Mouse (Mus musculus): Measurements from ENCODE around the gene Nsa2.

- TF ChIP-seq CTCF (IDR thresholded peaks at IDR 0.05; ENCODE audit: low read depth) (no peak), EP300 (IDR thresholded peaks at IDR 0.05; ENCODE audit: low read depth) (no peak)
Measured at GRCm38 (mm10) chr13:97178943-97179342, 41.2 kb upstream of the Nsa2 start.

Measured in liver, postnatal 0 days (tissue).